Mouse (Mus musculus) frontal cortex, postnatal 25 days (tissue): ENCODE results near the gene Tmem252.
A peak's percentile ranks its signal among the peaks of the same experiment; 100 is the strongest.

Experiments
- DNase-seq, 2 experiments: peaks; one replicate each; pipeline ENCODE4 v3.0.0; 2022; ENCODE audit warnings: low spot score in 2 of 2

Tmem252 gene

DNA sequence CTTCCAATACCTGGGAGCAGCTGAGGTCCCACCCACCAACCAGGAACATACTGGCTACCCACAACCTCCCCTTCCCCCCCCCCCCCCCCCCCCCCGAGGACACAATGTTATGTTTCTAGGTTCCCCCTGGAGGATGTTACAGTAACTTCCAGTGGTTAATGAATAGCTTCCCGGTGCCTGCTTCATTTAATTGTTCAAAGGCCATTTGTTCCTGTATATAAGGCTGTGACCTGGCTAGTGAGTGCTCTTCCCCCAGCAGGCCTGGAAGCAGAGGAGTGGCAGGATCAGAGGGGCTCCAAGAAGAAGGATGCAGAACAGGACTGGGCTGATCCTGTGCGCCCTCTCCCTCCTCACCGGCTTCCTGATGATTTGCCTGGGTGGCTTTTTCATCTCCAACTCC, at the start of gene Tmem252:
TSS of gene Tmem252 (plus strand) at position 247 of the 400 bp plus-strand sequence.
- DNase-seq: no peak

- DNase-seq: no peak
Observed at GRCm38 (mm10) chr19:24628049-24628448, 45.8 kb upstream of the Tmem252 start.

DNA sequence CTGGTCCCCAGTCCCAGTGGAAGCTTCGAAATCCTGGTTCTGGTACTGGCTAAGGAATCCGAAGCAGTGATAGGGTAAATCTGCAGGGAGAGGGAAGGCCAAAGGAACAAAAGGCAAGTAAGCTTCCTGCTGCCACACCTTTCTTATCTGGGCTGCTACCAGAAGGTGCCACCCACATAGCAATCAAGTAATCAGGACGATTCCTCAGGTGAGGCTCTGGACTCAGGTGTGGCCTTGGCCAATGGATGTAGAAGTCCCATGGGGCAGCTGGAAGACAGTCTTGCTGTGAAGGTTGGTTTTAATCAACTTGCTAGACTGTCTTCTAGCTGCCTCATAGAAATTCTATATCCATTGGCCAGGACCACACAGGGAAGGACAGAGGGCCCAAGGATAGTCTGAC, 40.8 kb upstream of the Tmem252 start:
- no peak for DNase-seq

- peak; percentile 32 to 40 for DNase-seq
Observed at GRCm38 (mm10) chr19:24634602-24635001, 39.2 kb upstream of the Tmem252 start.

GRCm38 (mm10) chr19:24636616-24637015, 37.2 kb upstream of the Tmem252 start:
- no peak for DNase-seq

- no peak for DNase-seq
Observed at GRCm38 (mm10) chr19:24637988-24638387, 35.8 kb upstream of the Tmem252 start.

- DNase-seq: no peak
Observed at GRCm38 (mm10) chr19:24640982-24641381, 32.8 kb upstream of the Tmem252 start.

GRCm38 (mm10) chr19:24644971-24645370, 28.8 kb upstream of the Tmem252 start:
- no peak for DNase-seq

- no peak for DNase-seq
Observed at GRCm38 (mm10) chr19:24646162-24646829, 27.5 kb upstream of the Tmem252 start.

- DNase-seq: no peak
Observed at GRCm38 (mm10) chr19:24648016-24648415, 25.8 kb upstream of the Tmem252 start.

GRCm38 (mm10) chr19:24650428-24650827, 23.4 kb upstream of the Tmem252 start:
- no peak for DNase-seq

GRCm38 (mm10) chr19:24651595-24651994, 22.2 kb upstream of the Tmem252 start:
- no peak for DNase-seq

GRCm38 (mm10) chr19:24652342-24653019, 21.3 kb upstream of the Tmem252 start:
- DNase-seq: no peak

DNA sequence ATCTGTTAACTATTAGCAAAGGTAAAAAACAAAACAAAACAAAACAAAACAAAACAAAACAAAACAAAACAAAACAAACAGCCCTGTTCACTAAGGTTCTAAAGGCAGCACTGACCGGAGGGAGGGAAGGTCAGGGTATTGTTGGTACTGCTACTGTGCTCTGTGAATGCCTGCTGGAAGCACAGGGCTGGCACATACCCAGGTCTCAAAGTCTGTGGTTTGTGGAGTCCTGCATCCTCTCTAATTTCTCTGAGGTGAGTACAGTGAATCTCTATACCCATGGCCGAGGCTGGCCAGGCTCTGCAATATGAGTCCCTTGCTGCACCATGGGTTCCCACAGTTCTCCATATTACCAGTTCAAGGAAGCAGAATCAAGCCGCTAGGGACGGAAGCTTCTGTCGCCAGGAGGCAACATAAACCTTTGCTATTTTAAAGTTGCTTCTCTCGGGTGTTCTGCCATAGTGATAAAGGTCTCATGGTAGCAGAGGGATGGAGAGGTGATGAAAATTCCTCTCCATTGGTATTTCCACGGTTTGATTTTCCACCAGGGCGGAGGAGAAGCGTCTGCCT, 20.5 kb upstream of the Tmem252 start:
- DNase-seq: no peak

- no peak for DNase-seq
Observed at GRCm38 (mm10) chr19:24656981-24657380, 16.8 kb upstream of the Tmem252 start.

DNA sequence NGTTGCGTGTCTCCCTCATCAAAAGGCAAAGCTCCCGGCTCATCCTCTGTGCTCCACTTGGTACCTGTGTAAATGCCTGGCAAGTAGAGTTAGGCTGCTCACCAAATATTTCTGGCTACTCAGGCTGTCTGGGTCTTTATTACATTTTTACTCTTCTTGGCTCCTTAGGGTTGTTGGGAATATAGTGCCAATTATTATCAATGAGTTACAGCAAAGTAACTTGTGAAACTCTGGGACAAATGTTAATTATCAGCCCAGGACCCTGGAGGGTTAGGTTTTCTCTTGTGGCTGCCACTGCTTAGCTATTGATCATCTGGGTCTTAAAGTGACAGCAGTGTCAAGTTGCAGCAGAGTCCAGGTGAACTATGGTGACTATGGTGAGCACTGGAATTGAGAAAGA, 11.5 kb upstream of the Tmem252 start:
- no peak for DNase-seq

DNA sequence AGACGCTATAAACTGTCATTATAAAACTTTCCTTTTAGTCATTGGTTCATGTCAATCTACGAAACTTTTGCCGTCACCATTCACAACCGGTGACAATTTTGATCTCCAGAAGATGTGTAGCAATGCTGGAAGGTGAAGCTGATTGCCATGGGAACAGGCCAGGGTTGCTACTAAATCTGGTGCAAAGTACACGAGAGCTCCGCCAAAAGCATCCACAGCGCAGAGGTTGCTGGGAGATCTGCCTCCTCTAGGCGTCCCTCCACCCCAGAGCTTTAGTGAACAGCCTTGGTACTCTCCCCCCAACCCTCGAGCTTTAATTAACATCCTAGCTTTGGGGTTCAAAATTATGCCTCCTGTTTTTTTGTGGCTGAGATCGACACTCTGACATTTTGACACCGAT, 8.0 kb upstream of the Tmem252 start:
- DNase-seq: no peak

DNA sequence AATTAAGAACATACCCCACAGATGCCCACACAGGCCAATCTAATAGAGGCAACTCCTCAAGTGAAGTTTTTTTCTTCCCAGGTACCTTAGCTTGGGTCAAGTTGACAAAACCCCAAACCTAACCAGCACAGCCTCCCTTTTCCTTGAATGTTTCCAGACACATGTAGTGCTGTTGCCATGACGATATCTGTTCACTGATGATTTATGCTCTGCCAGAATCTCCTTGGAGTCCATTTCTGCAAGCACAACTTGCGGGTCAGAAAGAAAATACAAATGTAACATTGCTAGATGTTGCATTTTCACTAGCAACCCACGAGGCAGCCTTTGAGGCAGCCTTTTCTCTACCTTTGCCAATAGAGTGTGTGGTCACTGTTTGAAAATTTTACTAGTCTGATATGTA, 6.3 kb upstream of the Tmem252 start:
- no peak for DNase-seq

DNA sequence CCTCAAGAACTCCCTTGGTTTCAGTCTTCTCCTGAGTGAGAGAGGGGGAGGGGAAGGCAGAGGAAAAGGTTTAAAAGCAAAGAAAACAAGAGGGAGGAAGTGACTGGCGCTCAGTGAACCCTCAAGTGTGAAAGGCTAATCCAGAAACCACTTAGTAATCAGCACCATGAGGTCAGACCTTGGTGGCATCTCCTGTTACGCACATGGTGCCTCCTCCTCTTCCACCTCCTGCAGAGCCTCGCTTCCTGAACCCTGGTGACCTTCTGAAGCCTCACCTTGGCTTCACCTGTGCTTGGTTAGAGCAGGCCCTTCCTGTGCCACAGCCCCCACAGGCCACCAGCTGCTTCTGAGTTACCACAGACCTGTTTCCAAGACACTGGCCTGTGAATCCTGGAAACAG, 2.2 kb upstream of the Tmem252 start:
- DNase-seq: no peak

GRCm38 (mm10) chr19:24672366-24672960, 1.3 kb upstream of the Tmem252 start:
- DNase-seq: no peak

DNA sequence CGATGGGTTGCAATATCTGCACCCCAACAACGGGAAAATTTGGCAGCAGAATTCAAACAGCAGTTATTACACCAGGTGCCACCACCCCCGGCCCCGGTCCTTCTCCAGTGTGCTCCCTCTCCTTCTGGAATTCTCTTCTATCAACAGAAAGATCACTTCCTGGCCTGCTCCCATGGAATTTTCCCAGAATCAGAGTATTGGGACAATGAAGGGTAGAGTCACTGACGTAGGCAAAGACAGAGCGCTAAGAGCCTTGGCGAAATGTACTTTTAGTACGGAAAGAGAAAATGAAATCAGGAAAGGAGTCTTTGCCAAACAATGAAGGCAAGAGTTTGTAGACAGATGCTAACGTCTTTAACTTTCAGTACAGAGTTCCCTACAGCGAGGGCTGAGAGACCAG, 477 bp upstream of the Tmem252 start:
- DNase-seq: no peak

DNA sequence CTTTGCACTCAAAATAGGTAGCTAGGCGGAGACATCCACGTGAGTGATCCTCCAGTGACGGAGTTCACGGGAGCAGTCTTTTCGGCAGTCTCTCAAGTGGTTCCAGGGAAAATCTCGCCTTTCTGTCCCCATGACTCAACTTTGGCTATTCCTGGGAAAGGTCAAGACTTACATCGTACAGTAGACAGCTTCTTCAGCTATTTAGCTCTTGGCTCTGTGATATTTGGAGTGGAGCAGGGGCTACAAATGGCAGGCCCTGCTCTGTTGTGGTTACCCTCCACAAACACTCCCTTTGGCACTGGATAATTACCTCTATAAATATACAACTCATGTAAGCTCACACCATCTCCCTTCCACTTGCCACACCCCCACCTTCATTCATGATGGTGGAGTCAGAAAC, 2.6 kb downstream of the Tmem252 start:
- DNase-seq: no peak
